Mouse (Mus musculus) ES-E14 (cell line): ENCODE measurements around the gene Gm17482.

ENCODE experiments used
- CHD2 ChIP-seq: IDR thresholded peaks from 2 replicates; pipeline ENCODE4 v1.6.1; 2014; ENCODE audit warnings: mild to moderate bottlenecking, low read depth, low read length, inconsistent platforms
- HCFC1 ChIP-seq: IDR thresholded peaks from 2 replicates; pipeline ENCODE4 v1.6.1; 2012; ENCODE audit warnings: low read length, inconsistent platforms, borderline replicate concordance; ENCODE audit not compliant: insufficient read depth
- ZNF384 ChIP-seq: IDR thresholded peaks from 2 replicates; pipeline ENCODE4 v1.6.1; 2012; ENCODE audit warnings: low read depth, low read length, inconsistent platforms

- TF ChIP-seq HCFC1 (no peak), ZNF384 (no peak), CHD2 (no peak)
Measured at GRCm38 (mm10) chr6:115232562-115232961, 5.4 kb downstream of the Gm17482 start.
